Mouse (Mus musculus): ENCODE data around the gene Sirt3. TPM values are rescaled to one million over a fixed set of nuclear protein-coding genes. Genes with fewer than 3 reads are reported as not detected.

Sirt3 gene
- polyA plus RNA-seq, 2 experiments from 2014 or later: 5.9 to 8.0 TPM

- ATAC-seq: no peak
Observed at GRCm38 (mm10) chr7:140847755-140848580, 34.1 kb downstream of the Sirt3 start, which contains the start of gene Odf3. TSS of gene Odf3 (plus strand) at chr7:140847805.

DNA sequence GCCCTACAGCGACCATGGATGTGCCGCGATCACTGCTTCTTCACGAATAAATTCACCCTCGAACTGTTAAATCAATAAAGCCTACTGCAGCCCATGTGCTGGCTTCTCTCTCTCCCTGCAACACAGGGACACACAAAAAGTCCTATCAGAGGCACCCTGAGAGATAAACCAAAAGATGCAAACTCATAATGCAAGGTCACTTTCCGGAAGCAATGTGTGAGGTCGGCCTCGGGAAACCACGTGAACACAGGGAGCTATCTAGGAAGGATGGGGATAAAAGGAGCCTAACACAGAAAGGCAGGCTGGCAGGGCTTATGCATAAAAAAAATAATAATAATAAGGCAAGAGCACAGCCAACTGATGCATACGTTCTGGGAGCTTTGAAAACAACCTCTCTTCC is 35.4 kb downstream of the Sirt3 start:
- ATAC-seq: no peak

GRCm38 (mm10) chr7:140845683-140846082 is 36.4 kb downstream of the Sirt3 start:
- no peak for ATAC-seq

DNA sequence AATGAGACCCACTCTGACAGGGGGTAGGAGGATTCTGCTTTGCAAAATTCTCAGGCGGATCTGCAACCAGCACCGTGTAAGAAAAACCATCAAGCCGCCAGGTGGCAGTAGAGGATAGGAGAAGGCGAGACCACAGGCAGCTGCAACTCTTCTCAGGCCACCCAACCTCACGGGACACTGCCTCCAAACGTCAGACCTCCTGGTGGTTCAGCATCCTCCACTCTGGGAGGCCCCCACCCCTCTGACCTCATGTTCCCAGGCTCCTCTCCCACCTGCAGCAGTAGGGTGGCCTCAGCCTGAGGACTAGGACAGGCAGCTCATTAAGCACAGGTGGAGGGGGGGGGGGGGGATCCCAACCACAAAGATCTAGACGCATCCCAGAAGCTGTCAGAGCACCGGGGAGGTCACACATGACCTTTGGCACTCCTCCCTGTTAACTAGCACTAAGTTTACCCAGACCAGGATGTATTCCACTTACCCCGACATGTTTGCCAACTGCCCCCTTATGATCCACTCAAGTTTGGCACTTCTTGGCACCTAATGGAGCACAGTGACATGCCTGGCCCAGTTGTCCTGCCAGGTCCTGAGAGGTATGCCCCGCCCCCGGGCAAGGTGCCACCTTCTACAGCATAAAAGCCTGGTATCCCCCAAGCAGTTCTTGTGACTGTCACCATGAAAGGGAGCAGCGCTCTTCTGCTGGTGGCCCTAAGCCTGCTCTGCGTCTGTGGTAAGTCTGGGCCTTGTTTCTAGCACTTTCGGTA is 37.0 kb downstream of the Sirt3 start, which contains the start of gene Scgb1c1:
Scgb1c1 (plus strand) TSS at position 643 of the 761 bp plus-strand sequence.
- peak; percentile 72 for ATAC-seq

DNA sequence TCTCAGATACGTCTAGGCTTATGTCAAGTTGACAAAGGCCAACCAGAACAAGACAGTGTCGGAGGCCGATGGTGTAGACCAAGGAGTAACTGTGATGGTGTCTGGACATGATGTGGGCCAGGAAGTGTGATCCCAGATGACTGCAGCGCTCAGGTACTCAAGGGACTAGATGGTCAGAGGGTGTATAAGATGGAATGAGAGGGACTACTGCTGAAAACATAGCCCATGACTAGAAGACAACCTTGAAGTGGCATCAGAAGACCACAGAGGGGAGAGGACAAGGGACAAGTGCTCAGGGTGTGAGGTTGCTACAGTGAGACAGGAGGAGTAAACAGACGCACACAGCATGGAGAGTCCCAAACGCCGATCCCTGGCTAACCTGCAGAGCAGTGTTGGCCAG is 38.3 kb downstream of the Sirt3 start:
- no peak for ATAC-seq

DNA sequence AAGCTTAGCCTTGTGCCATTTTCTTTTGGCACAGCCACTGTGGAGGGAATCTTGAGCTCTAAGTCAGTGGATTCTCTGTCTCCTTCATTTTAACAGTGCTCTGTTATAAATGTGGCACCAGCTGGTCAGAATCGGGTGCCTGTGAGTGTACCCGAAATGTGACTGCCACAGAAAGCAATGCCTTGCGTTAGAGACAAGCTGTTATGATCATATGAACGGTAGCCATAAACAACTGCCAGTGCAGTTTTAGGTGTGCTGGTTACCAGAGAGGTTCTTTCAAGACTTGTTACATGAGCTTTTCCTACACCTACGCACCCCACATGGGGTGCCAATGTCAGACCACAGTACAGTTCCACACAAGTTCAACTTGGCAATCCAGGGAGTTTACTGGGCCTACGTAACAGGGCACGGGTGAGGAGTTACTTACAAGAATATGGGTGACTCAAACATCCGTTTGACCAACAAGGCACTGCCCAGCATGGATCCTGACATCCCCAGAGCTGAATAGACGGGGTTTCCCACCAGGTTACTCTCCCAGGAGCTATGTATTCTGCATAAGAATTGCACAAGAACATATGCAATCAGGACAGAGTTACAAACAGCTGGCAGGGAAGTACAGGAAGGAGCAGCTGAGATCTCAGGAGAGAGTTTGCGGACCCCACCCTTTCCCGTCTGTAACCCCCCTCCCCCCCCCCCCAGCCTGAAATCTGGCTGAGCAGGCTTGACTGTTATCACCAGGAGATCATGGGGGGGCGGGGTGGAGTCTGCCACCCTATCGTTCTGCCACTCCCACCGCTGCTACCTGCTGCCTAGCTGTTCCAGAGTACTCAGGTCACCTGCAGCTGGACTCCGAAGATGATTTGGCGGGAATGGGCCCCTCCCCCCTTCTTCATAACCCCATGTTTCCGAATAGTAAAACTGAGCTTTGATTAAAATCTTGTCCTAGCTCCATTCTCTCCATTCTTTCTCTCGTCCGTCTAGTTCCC is 41.1 kb downstream of the Sirt3 start:
- no peak for ATAC-seq

DNA sequence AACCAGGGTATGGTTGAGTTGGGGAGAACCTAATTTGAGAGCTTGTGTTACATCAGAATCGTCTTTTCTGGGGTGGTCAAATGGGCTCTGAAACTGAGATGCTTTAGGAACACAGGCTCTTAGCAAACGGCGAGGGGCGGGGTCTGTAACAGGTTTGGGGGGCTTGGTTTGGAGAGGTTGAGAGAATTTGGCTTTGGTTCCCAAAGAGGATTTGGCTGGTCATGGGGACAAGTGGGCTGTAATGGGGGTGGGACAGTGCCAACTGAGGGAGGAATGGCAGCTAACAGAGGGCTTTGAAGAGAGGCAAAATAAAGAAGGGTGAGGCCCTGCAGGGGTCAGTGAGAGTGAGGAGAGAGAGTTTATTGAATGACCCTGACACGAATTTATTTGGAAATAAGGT is 42.6 kb downstream of the Sirt3 start:
- no peak for ATAC-seq

DNA sequence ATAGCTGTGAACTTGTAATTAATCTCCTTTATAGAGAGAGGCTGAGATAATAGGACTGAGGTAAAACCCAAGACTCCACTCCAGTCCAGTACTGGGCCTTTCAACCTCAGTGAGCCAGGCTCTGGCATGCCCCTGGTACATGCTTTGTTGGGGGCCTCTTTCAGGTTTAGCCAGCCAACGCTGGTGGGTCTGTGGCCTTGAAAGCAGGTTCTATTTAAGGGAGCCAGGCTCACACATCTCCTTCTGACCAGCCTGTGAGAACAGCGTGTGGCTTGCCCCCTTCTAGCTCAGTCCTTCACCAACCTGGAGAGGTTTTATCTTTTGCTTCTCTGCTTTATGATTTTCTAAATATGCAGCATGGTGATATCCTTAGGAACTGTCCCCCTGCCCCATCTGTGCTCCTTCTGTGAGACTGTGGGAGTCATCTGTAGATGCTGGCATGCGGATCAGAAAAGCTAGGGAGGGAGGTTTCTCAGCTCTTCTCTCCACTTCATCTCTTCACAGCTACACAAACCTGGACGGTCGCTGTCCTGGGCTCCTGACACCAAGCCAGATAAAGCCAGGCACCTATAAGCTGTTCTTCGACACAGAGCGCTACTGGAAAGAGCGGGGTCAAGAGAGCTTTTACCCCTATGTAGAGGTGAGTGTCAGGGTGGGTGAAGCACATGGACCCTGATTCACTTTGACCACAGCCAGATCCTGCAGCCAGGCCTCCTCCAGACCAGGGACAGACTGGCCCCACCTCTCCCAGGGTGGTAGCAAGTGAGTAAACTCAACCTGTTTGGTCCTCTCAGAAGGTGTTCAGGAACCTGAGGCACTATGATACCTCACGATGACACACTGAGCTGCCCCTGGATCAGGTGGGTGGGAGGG is 45.6 kb downstream of the Sirt3 start:
- ATAC-seq: no peak

DNA sequence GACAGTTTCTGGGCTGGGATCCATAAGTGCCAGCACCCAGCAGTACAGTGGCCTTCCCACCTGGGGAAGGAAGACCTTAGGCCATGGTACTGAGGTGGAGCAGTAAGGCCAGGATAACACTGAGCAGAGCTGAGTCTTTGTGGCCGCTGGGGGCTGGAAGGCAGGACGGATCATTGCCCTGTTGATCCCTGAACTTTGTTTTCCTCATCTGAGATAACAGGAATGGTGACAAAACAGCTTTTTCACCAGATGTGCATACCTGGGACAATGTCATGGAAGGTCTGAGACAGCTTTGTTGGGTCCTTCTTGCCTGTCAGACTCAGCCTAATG is 46.4 kb downstream of the Sirt3 start:
- no peak for ATAC-seq

- no peak for ATAC-seq
Observed at GRCm38 (mm10) chr7:140834968-140835757, 46.9 kb downstream of the Sirt3 start, which contains the start of gene Urah. TSS of gene Urah (plus strand) at chr7:140835018.

- no peak for ATAC-seq
Observed at GRCm38 (mm10) chr7:140833341-140833740, 48.8 kb downstream of the Sirt3 start.

DNA sequence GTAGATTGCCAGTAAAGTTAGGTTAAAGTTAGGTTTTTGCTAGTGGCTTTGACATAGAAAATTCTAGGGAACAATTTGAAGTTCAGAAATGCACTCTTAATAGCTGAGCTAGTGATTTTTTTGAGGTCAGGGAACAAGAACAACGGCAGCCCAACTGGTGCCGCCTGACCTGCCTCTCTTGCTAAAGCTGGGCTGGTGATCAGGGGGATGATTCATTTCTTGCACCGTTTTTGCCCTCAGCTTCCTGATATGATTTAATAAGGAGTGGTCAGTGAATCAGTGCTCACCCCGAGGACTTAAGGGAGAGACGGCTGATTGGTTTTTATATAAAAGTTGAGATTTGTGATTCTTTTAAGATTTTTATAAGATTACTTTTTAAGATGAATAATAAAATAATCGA is 50.7 kb downstream of the Sirt3 start:
- no peak for ATAC-seq

GRCm38 (mm10) chr7:140828171-140828881 is 53.8 kb downstream of the Sirt3 start:
- no peak for ATAC-seq

- no peak for ATAC-seq
Observed at GRCm38 (mm10) chr7:140822731-140823130, 59.4 kb downstream of the Sirt3 start.

- no peak for ATAC-seq
Observed at GRCm38 (mm10) chr7:140821653-140822329, 60.3 kb downstream of the Sirt3 start, which contains the start of gene Zfp941. TSS of gene Zfp941 (minus strand) at chr7:140822178.

GRCm38 (mm10) chr7:140821305-140821652 is 60.8 kb downstream of the Sirt3 start:
- no peak for ATAC-seq

DNA sequence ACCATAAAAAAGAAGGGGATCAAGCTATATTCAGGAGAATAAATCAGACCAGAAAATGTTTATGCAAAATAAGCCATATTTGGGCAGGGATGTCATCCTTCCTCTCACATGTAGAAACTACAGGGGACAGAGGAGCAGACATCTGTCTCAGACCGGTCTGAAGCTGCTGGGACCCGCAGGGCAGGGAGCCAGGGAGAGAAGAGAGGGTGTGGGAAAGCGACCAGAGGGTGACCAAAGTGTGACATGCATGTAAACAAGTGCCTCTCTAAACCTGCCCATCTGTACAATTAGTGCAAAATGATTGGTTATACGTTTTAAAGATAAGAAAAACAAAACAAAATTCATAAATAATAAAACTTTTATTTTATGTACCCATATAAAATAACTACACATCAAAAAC is 61.9 kb downstream of the Sirt3 start:
- no peak for ATAC-seq
